Mouse (Mus musculus): ENCODE measurements around the gene Ptger4.

Ptger4 gene

DNA sequence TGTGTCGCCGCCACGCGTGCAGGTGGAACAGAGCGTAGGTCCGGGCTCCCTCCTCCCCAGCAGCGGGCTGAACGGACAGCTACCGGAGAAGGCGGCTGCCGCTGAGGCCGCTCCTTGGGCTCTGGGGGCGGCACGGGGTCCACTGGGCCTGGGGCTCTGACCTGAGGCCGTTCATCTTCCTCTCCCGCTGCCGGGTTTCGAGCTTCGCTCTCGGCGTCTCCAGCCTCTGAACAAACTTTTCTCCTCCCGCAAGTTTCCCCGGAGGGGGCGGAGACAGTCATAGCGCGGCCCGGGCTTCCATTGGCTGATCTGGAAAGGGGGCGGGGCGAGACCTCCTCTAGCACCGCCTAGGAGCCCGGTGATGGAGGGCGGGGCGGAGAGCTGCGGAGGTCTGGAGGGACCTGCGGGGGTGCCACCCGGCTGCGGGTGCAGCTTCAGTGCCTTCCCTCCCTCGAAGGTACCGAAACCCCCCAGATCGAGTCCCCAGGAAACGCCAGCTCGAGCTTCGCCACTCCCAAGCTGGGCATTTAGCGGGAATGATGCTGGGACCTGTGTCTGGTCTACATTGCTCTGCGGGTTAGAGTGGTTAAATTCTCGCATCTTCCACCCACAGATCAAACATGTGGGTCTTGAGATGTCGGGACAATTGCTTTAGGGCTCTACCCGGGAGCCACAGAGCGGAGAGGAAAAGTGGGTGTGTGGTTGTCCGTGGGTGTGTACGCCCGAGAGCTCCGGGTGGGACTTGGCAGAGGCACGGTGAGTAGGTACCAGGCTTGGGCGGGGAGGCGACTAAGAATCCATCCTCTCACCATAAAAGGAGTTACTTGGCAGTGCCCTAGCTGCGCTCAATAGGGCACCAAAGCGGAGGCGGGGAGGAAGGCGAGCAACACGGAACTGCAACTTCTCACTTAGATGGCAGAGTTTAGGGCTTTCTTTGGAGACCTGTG lies at the start of gene Ptger4:
Ptger4 (minus strand) TSS at position 229 of the 947 bp plus-strand sequence.
- peak; percentile 94 to 95 for DNase-seq (ENCODE audit: low spot score in 2 of 2)

DNA sequence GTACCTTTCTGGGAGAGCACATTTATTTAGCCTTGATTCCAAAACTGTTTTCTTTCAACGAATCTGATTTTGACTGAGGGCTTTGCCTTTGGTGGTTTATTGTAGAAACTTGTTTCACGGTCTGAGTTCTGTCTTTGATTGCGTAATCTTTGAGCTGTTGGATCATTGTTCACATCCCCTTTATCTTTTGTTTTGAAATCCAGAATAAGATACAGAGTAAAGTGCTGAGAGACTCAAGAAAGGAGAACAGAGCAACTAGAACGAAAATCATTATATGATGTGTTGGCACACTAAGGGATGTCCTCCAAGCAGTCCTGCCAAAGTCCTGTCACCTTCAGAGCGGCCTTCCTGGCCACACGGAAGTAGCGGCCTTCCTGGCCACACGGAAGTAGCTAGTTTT lies 44.4 kb upstream of the Ptger4 start:
- no peak for DNase-seq (ENCODE audit: low spot score in 2 of 2)

DNA sequence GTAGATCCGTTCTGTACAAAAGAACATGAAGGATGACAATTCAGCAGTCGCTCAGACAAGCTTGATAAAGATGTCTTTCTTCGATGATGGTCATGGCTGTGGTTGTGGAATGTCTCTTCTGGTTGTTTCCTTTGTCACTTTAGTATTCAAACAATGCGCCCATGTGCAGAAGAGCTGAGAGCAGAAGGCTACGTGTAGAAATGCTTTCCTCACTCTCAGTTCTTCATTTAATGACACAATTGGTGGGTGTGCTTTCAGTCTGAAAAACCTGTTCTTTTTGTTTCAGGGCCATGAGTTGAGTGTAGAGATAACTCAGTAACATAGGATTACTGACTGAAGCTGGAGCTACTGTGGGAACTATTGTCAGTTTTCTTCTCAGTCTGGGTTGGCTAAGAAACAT lies 43.1 kb upstream of the Ptger4 start:
- DNase-seq (ENCODE audit: low spot score in 2 of 2), result no peak

DNA sequence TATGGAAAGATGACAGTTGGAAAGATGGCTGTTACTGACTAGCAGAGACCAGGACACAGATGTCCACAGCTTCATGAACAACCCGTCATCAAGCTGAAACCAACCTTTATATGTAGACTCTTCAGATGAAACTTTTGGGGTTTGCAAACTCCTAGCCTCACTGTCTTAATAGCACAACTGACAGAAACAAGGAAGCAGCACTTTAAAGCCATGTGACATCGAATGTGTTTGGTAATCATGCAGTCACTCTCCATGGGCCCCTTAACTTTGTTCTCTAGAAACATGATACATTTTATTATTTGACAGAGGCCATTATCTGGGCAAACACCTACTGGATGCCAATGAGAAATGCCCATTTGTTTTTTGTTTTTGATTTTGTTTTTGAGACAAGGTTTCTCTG lies 37.3 kb upstream of the Ptger4 start:
- DNase-seq (ENCODE audit: low spot score in 2 of 2), result no peak

DNA sequence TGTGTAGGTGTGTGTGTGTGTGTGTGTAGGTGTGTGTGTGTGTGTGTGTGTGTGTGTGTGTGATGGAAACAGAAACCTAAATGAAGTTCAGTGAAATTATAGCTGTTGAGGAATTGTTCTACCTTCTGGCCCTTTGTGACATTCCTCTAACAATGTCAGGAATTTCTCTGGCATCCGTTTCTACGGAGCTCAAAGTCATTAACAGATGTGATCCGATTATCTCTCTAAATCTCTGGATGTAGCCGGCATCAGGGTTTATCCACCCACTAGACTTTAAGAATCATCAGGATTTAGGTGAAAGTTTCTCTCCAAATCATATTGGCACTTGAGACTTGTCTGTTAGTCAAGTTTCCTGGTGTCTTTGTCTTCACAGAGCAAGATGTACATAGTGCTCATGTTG lies 35.8 kb upstream of the Ptger4 start:
- peak; percentile 35 to 68 for DNase-seq (ENCODE audit: low spot score in 2 of 2)

DNA sequence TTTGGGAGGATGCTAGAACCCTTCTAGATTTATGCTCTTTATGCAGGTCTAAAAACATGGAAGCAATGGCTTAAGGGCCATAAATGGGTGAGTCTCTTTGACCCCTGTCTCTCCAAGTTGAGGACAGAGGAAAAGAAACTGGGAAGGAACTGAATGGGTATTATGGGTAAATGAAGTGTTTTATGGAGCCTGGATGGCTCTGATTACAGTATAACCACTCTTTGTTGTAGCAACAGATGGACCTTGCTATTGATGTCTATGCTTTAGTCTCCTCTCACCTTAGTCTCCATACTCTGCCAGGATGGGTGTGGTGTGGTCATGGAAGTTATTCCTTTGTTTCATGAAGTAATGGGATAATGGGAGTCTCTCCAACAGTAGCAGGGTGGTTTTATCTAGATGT lies 34.5 kb upstream of the Ptger4 start:
- no peak for DNase-seq (ENCODE audit: low spot score in 2 of 2)

DNA sequence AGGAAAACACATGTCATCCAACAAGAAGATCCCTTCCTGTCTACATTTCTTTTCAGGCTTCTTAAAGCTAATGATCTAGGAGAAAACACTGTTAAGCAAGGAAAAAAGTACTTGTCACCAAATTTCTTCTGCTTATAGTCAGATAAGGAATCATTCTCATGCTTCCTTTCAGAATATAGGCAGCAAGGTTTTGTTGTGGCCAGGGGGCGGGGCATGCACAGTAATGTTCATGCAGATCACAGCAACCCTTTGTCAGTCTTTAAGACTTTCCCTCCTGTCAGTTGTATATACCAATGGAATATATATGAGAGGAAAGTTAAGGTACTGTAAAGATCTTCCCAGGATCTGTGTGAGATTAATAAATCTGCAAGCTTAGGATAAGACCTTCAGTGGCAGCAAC lies 30.0 kb upstream of the Ptger4 start:
- no peak for DNase-seq (ENCODE audit: low spot score in 2 of 2)

DNA sequence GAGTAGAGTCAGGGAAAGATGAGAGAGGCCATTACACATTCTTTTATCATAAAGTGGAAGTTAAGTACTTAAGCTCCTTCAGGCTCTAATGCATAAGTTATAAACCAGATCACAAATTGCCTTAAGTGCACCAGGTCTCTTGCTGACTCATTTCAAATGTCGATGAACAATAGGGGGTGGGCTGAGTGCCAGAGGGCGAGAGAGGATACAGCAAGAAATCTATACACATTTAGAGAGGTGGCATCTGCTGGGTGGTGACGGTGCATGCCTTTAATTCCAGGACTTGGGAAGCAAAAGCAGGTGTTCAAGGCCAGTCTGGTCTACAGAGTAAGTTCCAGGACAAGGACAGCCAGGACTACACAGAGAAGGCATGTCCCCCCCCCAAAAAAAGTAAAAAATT lies 22.1 kb upstream of the Ptger4 start:
- DNase-seq (ENCODE audit: low spot score in 2 of 2), result no peak

DNA sequence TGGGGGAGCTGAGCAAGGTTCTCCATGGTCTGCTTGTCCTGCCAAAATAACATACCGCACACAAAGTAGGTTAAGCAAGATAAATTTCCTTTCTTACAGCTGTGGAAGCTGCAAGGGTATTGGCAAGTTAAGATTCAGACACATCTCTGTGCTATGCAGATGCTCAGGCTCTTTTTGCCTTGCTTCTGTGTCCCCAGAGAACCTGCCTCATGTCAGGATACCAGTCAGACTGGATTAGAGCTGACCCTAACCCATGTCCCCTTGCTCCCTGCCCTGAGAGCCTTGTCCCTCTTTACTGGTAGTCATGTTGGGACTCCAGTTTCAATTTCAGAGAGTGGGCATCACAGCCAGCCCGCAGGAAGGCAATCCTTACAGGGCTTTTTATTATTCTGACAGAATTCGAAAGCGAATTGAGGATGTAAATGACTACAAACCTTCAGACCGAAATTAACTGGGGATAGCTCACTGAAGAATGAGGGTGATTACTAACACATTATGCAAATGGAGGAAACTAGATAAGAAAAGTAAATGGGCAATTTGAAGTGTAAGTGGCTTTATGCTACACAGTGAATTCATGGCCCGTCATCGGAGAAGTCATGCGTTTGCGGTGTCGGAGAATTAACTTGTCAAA lies 19.0 kb upstream of the Ptger4 start:
- DNase-seq (ENCODE audit: low spot score in 2 of 2), result no peak

DNA sequence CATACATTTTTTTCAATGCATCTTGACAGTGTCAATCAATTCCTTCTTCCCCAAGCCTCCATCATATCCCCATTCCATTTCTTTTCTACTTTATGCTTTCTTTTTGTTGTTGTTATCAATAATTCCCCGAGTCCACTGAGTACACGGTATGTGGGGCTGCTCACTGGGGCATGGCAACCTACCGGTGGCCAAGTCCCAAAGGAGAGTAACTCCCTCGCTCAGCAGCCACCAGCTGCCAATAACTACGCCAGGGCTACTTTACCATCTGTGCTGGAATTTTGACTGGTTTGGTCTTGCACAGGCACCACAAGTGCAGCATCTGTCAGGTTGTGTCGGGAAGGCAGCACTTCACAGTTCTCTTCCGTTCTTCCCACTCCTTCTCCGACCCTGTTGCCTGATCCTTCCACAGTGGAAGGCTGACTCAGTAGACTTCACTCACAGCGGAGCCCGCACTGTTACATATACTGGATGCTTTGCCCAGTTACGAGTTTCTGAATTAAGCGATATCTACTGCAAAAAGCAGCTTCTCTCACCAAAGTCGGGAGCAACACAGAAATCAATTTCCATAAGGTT lies 18.2 kb upstream of the Ptger4 start:
- no peak for DNase-seq (ENCODE audit: low spot score in 2 of 2)

DNA sequence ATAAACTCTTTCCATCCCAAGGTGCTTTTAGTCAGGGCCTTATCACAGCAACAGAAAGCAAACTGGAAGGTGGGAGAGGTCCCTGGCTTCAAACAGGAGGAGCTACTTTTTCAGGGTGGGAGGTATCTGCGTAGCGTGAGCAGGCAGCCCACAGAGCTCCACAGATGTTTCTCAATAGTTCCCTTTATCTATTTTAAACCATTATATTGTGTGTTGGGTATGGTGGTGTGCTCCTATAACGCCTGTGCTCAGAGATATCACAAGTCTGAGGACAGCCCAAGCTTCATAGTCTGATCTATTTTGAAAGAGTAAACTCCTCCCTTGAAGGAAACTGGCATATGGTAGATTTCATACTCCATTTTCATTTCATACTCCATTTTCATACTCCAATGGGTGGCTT lies 17.0 kb upstream of the Ptger4 start:
- no peak for DNase-seq (ENCODE audit: low spot score in 2 of 2)

DNA sequence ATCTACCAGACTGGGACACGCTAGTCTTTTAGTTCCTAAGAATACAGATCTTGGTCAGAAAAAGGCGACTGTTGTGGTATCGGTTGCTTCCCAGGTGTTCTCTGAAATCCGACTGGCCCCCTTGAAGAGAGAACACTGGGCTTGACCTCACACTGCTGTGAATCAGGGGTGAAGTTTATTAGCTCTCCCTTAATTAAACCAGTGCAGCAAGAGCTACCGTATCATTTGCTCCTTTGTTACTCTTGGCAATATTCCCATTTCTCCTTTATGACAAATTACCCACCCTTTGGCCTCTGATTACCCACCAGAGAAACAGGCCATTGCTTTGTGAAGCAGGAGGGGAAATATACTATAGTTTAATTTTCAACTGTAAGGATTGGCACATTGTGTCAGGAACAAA lies 16.2 kb upstream of the Ptger4 start:
- DNase-seq (ENCODE audit: low spot score in 2 of 2), result no peak

DNA sequence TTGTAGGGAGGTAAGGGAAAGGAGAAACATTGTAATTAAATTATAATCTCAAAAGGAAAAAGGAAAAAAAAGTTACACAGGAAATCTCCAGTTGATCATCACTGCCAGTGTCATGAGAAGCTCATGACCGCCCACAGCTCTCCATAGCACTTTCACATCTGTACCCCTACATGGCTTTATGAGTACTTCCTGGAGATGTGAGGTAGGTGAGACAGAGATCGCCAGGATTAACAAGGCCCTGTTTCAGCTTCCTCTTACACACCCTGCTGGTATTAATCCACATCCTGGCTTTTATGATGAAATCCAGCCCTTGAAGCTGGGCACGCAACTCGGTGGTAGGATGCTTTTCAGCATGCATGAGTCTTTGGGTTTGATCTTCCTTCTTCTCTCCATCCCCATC lies 6.2 kb upstream of the Ptger4 start:
- DNase-seq (ENCODE audit: low spot score in 2 of 2), result no peak

DNA sequence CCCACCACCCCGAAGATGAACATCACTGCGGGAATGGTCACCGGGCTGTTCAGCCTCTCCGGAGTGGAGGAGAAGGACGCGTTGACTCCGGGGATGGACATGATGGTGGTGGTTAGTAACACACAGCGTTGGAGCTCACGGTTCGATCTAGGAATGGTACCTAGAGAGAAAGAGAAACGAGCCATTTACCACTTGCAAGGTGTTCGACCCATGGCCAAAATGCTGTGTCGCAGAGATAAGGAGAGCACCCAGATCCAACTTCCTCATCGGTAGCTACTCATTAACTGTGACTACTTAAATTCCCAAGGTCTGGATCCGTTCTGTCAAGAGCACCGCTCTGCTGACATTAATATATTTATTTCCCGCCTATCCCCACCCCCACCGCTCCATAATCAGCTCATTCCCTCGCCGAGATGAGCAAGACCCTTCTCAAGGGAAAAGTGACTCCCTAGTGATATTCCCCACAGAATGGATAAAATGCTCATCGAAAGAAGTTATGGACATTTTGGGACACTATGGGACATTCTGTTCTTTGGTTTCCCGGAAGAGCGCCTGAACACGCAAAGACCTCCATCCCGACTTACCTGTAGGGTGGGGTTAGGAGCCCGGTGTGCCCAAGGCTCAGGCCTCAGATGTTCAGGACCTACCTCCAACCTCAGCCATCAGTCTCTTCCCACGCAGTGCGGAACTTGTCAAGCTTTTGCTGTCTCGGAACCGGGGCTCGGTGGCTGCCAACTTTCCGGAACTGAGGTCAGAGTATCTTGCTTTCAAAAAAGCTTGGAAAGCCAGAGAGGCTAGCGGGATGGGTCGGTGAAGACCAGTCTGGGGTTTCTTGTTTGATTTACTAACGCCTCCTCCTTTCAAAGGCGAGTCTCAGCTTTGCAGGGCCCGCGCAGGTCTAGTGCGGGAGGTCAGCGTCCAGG lies 690 bp downstream of the Ptger4 start:
- DNase-seq (ENCODE audit: low spot score in 2 of 2), result peak; percentile 32 to 52

DNA sequence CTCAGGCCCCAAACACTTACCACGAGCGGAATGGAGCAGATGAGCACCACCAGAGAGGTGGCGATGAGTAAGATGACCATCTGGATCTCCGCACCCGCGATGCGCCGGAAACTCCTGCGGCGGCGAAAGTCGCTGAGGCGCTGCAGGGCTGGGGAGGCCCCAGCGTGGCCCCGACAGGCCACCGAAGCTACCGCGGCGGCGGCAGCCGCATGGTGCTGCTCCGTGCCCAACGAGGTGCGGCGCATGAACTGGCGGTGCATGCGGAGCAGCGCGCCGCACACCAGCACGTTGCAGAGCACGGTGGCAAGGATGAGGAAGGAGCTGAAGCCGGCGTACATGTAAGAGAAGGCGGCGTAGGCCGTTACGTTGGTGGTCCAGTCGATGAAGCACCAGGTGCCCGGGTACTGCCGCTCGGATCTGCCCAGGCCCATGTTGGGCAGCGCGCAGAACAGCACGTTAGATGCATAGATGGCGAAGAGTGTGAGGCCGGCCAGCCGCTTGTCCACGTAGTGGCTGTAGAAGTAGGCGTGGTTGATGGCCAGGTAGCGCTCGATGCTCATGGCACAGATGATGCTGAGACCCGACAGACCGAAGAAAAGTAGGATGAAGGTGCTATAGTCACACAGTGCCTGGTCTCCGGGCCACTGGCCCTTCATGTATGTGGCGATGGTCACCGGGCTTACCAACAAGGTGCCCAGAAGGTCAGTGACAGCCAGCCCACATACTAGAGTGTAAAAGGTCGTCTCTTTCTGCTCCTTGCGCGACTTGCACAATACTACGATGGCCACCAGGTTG lies 1.5 kb downstream of the Ptger4 start:
- peak in 1 of 2 experiments; percentile 28 for DNase-seq (ENCODE audit: low spot score in 2 of 2)

DNA sequence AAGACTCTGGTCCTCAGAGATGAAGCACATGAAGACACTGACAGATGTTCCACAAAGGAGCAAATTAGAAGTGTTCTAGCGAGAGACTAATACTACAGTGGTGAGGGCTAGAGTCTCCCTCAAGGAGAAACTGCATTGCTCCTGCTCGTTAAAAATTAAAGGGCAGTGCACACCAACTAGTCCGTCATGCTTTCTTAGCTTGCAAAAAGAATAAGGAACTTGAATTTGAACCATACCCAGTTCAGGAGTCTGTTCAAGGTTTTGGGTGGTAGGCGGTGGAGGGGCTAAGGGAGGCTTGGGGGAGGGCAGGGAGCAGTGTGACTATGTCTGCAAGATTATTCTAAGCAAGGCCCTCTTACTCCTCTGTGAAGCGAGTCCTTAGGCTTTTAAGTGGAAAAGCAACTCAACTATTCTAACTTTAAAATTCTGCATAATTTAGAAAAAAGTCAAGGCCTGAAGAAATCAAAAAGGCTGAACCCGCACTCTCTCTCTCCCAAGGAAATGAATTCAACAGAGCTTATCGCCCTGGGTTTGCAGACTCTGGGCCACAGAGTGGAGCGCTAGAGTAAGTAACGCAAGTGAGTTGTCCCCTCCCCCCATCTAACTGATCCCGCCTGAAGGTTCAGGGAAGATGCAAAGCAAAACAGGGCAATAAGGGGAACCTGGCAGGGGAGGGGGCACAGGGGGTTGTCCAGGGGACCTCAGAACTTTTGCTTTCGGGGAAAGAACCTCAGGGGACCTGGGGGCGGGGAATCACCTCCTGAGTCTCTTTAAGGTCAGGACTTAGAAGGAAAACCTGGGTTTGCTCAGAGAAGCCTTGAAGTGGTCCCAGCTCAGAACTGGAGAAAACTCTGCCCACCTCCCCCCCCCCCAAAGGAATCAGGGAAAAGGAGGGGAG lies 2.4 kb downstream of the Ptger4 start:
- peak; percentile 59 for DNase-seq (ENCODE audit: low spot score in 2 of 2)

DNA sequence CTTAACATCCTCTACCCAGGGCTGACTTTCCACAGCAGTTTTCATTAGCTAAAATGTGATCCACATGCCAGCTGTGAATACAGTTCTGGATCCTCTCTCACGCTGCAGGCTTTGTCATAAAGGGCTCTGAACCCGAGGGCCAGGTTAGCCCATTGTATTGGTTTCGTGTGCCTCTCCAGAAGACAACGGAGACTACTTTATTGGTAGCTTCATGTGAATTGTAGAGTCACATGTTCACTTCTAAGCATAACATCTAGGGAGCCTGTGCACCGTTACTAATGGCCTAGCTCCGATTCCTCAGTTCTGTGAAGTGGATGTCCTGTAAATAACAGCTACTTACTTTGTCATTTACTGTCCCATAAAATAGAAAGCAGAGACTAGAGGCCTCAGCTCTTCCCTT lies 3.6 kb downstream of the Ptger4 start:
- DNase-seq (ENCODE audit: low spot score in 2 of 2), result no peak

DNA sequence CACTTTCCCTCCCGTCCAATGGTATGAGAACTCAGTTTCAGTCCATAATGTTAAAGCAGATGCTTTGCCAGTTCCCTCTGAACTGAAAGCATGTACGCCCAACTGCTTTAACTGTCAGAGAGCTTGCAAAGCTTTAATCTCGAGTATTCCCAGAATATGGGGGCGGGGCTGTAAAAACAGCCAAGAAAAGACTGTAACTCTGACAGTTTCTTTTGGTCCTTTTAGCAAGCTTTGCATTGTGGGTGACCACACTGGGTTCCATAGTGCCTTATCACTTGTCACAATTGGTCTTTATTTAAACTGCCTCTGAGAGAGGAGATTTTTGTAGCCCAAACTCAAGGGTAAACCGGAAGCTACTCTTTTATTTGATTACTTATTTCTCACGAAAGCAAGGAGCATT lies 4.1 kb downstream of the Ptger4 start:
- DNase-seq (ENCODE audit: low spot score in 2 of 2), result peak; percentile 19 to 47

DNA sequence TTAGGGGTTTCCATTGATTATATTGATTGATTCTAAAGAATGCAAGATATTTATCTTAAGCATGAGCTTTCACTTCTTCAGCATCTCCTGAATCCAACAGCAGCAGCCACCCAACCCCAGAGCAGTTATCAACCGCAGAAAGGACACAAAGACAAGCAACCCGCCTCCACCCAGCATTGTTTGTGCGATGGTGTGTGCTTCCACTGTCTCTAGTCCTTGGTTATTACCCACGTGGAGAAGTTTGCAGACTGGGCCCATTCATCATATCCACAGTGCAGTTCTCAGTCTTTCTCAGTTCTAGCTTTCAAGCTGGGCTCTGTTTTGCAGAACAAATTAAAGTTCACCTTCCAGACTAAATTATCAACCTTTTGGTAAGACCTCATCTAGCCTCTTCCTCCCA lies 4.6 kb downstream of the Ptger4 start:
- no peak for DNase-seq (ENCODE audit: low spot score in 2 of 2)

DNA sequence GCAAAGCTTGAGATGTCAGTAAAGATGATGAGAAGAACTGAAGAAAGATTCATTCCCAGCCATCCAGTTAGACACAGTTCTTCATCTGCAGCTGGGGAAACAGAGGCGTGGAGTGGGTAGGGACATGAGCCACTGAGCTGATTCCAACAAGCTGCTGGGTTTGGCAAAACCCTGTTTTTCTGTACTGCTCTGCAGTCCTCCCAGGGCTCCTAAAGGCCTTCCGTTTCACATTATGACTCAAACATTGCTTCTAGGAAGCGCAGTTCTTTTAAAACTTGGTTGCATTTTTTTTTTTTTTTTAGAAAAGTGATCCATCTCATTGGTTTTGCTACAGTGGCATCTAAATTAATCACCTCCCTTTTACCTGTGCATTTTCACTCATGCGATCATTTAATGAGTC lies 5.4 kb downstream of the Ptger4 start:
- DNase-seq (ENCODE audit: low spot score in 2 of 2), result peak; percentile 51

All from heart, adult 9 months (tissue).